Mouse (Mus musculus): ENCODE data around the gene Nostrin. TPM values are rescaled to one million over a fixed set of nuclear protein-coding genes. Genes with fewer than 3 reads are reported as not detected.
A peak's percentile ranks its signal among the peaks of the same experiment; 100 is the strongest.

Nostrin gene
- total RNA-seq (2021): 10 to 100 TPM; 11.0 to 13.0 TPM

DNA sequence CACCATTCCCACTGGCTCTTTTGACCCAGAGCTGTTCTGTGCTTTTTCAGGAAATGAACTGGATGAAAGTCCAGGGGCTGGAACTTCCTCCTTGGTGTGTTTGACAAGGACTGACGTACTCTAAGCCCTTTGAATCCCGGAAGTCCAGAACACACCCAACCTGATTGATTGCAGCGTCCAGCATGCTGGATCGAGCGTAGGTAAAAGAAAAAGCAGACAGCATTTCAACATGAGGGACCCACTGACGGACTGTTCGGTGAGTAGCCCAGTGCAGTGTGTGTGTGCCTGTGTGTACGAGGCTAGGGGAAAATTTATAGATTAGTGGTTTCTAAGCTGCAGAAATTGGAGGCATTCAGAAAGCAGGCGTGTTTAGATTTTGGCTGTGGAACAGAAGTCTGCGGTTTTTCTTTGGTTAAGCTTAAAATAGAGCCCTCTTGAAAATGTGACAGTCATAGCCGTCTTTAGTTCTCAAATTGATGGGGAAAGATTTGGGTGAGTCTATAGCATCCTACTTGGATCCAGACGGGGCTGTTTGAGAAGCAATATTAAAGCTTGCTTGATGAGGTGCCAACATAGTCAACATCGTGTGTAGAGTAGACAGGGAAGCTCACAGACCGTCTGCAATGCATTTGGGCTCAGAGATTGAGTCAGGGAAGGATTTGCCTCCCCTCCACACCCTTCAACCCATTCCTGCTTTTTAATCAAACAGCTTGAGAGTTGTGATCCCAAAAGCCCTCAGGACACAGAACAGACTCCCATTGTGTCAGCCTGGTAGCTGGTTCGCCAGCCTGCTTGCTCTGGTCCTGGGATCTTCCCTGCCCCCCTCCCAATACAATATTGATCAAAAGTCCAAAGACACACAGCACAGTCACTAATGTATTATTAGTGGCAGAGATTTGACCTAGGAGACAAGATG lies at the start of gene Nostrin:
Gene Nostrin (plus strand): TSS at position 140 of the 916 bp plus-strand sequence.
- DNase-seq: peak; percentile 26

DNA sequence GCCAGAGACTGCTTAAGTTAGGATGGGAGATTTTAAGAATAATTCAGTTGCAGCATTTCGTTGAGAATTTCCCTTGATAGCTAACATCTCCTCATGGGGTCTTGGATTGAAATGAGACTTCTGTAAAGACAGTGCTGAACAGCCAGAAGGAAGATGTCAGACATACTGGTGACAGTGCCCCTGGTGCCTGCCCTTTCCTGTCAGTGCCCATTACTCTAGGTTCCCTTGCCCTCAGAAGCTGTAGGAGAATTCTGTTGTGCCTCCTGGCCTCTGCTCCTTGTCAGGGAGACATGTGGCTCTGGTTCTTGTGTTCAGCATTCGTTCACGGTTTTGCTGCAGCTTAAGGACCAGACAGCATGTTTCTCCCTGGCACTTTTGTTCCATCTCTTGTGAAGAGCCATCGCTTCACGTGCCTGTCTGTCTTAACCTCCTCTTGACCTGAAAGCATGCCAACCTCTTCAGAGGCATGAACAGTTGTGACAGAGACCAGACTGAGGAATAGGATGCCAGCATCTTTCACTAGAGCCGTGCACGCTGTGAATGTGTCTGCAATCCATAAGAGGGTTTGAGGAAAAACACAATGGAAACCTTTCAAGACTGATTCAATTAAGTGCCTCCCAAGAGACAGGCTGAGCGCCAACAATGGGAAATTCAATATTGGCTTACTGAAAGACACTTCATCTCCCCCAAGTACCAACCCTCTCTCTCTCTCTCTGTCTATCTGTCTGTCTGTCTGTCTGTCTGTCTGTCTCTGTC lies 48.9 kb upstream of the Nostrin start:
- DNase-seq: no peak

DNA sequence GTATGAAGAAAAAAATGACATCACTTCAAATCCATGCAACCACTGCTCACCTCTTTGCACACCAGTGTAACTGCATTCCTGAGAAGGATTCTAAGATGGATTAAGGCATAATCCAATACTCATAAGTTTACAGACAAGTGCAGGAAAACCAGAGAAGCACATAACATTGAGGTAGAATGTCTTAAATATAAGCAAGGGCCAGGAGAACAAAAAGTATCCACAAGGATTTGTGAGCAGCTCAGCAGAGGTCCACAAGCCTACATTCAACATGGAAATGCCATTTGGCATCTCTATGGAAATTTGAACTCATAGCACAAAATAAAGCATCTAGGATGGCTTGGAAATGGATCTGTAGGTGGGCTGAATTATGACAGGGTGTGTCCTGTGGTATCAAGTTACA lies 39.8 kb upstream of the Nostrin start:
- DNase-seq: no peak

DNA sequence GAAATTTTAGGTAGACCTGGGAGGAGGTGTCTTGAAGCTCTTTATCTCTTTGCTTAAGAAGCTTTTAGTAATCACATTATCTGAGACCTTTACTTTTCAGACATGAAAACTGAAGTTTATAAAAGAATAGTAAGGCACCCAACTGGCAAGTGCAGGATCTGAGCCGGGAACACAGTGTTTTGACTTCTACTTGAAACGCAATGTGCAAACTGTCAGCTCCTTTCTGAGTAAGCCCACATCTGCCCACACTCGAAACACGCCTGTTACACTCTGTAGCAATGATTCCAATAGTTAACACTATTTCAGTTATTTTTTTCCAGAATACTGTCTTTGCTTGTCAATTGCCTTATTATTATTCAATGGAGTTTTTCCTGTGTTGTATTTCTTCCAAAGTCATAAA lies 38.8 kb upstream of the Nostrin start:
- DNase-seq: no peak

DNA sequence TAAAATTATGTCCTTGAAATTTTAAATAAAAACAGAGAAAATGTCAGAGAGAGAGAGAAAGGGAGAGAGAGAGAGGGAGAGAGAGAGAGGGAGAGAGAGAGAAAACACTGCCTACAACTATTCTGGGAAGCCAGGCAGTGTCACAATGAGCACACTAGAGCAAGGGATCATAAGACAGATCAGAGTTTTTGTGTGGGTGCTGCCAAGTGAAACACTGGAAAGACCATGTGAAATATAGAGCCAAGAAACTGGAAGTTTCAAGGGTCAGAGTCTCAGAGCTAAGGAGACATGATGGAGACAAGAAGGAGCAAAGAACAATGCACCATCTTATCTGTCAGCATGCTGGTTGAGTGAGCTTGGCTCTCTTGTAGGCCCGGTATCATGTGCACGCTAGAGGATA lies 38.1 kb upstream of the Nostrin start:
- DNase-seq: no peak

DNA sequence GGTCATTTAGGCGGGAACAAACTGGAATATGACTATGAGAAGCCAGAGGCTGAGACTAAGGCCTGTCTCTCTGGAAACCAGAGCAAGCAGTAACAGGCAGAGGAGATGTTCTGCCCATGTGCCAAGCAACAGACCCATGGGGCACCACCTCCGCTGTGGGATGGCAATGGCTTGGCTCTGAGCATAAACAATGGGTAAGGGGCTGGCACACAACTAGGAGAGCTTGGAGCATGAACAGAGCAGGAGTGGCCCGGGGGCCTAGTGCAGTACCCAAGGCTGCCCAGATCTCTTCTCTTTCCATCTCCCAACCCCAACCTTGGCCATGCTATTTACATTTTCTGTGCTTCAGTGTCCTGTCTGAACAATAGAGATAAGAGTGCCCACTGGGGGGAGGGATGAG lies 36.9 kb upstream of the Nostrin start:
- DNase-seq: no peak

DNA sequence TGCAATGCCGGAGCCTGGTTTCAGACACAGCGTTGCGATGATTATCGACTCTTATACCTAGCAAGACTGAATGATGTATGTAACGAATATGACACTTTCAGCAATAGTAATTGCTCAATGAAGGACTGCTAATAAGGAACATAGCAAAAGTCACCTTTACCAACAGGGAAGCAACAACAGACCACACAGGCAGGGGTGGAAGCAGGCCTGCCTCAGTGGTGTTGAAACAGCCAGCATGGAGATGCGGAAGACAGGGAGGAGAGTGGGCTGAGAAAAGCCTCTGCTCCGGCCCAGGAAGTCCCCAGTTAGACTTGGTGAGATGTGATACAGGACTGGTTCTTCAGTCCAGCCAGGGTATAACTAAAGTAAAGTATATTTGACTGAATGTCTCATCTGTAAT lies 36.5 kb upstream of the Nostrin start:
- DNase-seq: no peak

DNA sequence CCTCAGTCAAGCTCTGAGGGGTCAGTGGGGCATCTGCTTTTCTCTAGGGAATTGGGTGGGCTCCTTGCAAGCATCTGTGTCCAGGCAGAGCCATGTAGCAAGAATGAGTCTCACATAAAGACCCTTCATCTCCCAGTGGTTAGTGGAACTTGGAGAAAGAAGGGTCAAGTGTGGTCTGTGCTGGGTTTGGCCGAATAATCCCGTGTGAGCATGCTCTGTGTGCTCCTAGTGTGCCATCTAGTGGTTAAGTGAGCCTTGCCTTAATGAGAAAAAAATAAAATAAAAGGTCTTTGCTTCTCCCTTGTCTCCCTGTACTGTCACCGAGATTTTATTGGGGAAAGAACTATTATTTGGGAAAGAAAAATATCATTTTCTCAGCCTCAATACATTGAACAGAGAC lies 34.9 kb upstream of the Nostrin start:
- peak; percentile 58 for DNase-seq

DNA sequence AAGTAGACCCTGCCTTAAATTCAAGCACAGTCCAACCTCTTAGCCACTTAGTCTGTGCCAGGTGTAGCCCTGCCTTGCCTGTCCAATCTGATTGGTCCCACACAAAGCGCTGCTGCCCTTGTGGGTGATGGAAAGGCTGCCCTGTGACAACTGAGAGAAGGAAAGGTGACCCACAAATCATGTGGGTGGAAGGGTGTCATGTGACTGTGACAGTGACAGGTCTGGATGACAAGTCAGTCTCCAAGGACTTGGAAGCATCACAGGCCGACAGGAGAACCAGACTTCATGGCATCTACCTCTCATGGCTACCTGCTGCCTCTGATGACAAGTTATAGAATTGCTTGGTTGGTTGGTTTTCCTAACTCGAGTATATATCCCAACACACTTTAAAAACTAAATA lies 32.1 kb upstream of the Nostrin start:
- no peak for DNase-seq

DNA sequence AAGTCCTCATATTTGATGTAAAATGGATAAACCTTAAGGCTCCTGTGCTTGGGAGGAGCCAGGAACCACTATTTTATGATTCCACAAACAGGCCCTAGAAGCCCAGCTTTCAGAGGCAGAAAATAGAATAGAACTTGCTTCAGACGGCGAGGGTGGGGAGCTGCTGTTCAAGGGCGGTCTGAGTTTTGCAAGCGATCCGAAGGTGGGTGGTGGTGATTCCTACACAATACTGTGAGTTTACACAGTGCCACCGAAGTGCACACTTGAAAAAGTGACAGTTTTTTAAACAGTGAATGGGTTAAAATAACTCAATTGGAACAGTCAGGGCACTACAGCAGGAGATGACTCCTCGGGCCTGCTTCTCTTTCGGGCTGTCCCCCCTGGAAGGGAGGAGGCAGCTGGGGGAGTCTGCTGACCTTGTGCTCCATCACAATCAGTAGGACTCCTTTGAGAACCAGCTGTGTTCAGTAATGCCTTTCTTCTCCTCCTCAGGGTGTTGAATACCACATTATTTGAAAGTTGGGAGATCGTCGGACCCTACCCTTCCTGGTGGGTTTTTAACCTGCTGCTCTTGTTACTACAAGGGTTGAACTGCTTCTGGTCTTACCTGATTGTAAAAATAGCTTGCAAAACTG lies 31.0 kb upstream of the Nostrin start:
- DNase-seq: no peak

DNA sequence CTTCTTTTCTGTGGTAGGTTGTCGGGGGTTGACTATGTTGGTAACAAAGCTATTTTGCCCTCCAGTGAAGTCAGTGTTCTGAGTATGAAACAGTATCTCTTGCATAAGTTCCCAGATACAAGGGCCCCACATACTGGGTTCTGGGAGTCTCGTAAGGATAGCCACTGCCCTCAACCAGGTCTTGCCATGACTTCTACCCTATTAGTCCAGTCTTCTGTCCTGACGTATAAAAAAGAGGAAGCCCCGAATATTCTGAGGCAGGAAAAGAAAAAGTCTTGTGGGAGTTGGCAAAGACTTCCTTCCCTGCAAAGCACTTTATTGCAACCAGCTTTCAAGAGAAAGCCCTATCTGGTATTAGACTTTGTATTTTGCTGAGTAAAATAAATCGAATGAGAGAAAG lies 26.4 kb upstream of the Nostrin start:
- DNase-seq: no peak

DNA sequence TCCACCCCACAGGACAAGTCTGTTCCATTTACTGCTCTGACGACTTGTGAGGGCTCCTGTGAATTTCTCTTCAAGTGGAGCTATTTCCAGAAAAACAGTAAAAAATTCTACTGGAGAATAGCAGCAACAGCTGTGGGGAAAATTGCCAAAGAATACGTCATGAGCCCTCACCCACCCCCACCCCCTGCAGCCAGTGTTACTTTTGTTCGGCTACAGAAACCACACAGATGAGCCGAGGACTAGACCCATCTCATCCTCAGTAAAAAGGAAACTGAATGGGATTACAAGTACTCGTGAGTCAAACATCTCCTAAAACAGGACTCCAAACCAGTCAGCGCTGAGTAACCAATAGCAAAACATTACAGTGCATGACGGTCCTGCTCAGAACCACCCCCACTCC lies 25.9 kb upstream of the Nostrin start:
- DNase-seq: no peak

DNA sequence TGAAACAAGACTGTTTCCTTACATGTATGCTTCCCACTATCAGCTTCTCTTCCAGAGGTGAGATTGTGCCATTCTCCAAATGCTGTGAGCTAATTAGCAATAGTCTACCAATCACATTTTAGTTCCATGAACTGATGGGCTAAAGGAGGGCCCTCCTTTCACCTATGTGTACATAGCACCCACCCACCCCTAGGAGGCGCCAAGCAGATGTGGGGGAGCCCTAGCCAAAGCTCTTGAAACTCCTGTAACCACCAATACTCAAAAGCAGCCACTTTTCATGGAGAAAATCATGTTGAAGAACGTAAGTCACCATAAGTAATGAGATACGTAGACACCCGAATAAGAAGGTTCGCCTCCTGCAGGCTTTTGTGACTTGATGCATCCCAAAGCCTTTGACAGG lies 23.0 kb upstream of the Nostrin start:
- no peak for DNase-seq

DNA sequence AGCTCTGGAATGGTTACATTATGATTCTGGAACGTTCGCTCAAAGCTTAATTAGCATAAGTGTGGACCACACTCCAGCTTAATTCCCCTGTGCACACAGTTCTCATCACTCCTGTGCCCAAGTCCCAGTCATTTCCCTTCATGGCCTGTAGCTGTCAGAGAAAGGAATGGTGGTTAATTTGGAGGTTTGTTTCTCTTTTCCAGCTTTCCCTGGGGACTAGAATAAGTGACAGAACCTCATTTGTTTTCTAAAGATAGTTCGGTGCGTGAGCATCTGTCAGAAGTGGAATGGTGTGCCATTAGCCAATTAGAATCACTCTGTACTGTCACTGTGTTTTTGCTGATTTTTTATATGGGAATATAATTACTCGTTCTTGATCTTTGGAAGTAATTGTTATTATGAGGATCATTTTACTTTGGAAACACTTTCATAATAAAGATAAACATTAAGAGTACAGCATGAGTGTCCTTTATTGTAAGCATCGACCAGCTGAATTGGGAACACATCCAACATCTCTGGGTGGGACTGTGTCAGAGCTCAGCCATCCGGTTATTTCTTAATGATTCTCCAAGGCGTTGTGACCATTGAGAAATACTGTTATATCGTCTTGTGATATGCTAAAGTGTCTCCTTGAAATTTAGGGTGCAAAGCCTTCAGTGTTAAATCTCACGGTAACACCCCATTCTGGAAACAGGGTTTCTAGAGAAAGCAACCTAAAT lies 21.6 kb upstream of the Nostrin start:
- DNase-seq: no peak

DNA sequence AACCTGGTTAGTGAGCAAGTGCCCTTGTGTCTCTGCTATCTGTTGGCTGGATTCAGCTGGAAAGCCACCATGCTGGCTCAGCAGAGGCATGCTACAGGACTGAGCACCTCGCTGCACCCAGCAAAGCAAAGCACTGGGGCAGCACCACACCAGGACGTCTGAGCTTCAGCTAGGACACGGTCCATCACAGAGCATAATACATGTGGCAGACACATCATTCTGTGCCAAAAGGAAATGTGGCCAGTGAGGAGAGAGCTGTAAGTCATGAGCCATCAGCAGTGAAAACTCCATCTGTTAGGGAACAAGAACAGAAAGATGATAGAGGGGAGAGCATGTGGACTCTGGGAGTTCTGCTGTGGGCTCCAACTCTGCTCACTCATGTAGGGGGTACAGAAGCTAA lies 19.7 kb upstream of the Nostrin start:
- DNase-seq: no peak

DNA sequence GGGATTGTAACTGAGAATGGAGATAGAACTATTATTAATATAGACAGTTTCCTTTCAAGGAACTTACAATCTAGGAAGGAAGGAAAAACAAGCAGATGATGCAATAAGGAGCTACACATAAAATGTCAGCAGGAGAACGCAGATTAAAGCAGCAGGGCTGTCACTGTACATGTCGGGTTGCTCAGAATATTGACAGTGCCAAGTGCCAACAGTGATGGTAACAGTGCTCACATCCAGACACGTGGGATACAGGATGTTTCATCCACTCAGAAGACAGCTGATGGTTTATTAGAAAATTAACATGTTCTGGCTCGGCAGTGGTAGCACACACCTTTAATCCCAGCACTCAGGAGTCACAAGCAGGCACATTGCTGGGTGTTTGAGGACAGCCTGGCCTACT lies 18.8 kb upstream of the Nostrin start:
- DNase-seq: no peak

DNA sequence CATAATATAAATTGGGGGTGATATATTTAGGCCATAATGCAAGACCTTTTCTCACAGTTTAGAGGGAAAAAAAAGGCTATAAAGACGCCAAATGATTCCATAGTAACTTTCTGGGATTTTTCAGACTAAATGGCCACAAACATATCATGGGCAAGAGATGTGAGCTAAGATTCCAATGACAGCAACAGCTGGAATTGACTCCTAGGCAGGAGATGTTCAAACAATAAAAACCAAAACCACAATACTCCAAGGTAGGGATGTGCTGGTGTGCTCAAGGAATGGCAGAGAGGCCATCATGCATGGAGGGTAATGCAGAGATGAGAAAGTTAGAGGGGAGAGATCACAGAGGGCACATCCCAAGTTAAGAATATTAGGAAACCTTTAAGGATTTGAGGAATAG lies 16.6 kb upstream of the Nostrin start:
- no peak for DNase-seq

DNA sequence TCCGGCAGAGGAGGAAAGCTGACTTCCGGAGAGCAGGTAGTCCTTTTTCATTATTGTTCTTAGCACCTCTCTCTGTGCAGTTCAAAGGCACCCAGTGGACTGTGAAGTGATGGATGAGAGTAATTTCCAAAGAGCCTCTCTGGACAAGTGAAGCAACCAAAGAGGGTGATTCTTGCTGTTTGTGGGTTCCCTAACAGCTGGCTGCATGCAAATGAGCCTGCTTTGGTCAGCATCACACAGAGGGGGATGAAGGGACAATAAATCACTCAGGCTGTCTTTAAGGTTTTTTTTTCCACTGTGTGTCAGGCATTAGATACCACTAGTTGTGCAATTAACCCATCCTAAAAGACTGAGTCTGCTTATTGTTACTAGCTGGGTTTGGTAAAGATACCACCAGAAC lies 15.9 kb upstream of the Nostrin start:
- no peak for DNase-seq

DNA sequence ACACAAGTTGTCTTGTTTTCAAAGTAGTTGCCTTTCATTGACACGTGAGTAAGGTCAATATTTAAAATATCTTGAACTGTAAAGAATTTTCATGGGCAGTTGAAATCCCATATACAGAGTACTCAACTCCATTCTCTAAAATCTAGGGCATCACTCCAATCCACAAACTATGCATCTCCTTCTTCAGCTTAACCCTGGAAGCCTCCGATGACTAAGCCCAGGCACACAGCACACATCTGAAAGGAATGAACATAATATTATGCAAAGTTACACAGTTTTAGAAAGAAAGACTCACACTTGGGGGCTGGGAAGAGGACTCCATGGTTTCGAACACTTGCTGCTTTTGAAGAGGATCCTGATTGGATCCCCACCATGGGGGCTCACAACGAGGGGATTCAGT lies 13.9 kb upstream of the Nostrin start:
- DNase-seq: no peak

DNA sequence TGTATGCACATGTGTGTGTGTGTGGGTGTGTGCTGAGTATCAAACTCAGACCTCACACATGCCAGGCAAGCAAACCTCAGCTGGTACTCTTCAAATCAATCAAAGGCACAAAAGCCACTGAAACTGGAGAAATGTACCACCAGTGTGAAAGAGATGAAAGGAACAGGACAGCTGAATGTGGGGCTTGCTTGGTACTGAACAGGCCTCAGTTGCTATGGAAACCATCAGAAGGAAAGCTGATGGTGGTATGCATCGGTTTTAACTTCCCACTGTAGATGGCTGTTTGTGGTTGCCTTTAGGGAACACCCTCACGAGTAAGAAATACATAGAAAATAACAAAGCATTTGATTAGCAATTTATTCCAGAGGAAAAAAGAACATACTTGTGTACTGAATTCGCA lies 10.2 kb upstream of the Nostrin start:
- DNase-seq: no peak

DNA sequence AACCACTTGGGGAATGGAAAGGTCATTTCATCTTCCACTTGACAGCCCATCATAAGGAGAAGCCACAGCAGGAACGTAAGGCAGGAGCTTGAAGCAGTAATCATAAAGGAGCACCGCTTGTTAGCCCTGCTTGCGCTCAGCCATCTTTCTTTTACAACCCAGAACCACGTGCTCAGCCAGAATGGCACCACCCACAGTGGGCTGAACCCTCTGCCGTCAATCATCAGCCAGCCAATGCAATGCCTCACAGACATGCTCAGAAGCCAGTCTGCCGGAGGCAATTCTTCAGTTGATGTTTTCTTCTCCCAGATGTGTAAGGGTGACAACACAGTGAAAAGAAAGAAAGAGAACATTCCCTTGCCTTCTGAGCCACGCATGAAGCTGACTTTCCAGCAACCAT lies 7.3 kb upstream of the Nostrin start:
- DNase-seq: no peak

DNA sequence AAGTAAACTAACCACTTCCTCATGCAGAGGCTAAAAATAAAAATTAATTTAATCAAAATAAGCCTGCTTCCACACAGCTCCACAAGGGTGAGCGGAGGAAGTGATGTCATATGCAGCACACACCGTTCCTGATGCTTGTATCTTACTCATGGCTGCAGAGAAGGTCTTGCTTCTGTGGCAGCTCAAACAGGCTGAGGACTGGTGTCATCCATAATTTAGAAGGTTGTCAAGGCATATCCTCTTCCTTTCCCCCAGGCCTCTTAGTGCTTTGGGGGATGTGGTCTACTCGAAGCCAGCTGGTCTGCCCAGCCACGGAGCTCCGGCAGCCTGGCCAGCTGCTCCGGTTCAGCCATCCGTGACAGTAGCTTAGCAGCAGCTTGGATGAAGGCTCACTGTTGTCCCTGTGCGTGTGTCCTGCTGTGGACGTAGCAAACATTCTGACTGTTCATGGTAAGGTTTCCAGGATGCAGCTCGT lies 6.6 kb upstream of the Nostrin start:
- peak; percentile 33 for DNase-seq
